Mouse (Mus musculus): ENCODE measurements around the gene Wfdc1.

DNA sequence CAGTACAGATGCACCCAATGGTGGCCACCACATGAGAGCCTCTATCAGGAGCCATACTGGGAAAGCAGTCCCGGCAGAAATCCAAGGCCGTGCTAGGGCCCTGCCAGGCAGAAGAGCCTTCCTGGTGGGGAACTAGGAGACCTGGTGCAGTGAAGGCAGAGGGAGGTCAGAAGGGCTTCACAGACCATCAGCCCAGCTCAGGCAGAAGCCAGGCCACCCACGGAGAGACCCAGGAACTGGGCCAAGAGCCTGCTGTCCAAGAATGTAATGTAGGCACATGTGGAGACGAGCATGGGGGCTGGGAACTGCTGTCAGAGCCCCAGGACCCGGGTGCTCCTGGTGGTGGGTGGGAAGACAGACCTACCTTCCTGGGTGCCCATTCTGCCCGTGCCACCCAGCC, 895 bp upstream of the Wfdc1 start:
- TF ChIP-seq ZC3H11A (IDR thresholded peaks at IDR 0.05; ENCODE audit: low read depth, low read length) (no peak), ETS1 (conservative IDR thresholded peaks at IDR 0.05; ENCODE audit: low read depth, low read length) (no peak), TBP (conservative IDR thresholded peaks at IDR 0.05; ENCODE audit: low read depth, low read length) (no peak), ELF1 (IDR thresholded peaks at IDR 0.05; ENCODE audit: low read depth, low read length) (no peak), CTCF (conservative IDR thresholded peaks at IDR 0.05 in 1 of 2, IDR thresholded peaks at IDR 0.05 in 1 of 2; ENCODE audit: low read depth in 2 of 2, low read length in 2 of 2) (no peak), EP300 (IDR thresholded peaks at IDR 0.05; ENCODE audit: low read length) (no peak), POLR2A (IDR thresholded peaks at IDR 0.05; ENCODE audit: low read depth, low read length) (no peak), NELFE (IDR thresholded peaks at IDR 0.05; ENCODE audit: low read depth, low read length) (no peak), ZNF384 (IDR thresholded peaks at IDR 0.05; ENCODE audit: low read depth, low read length) (no peak), GABPA (IDR thresholded peaks at IDR 0.05; ENCODE audit: insufficient replicate concordance, low read depth, low read length) (no peak), TCF12 (IDR thresholded peaks at IDR 0.05; ENCODE audit: low read depth, low read length) (no peak), USF1 (IDR thresholded peaks at IDR 0.05; ENCODE audit: low read depth, low read length) (no peak), USF2 (conservative IDR thresholded peaks at IDR 0.05; ENCODE audit: low read depth, low read length) (no peak), POLR2AphosphoS2 (IDR thresholded peaks at IDR 0.05; ENCODE audit: low read depth, low read length) (no peak)
